Mouse (Mus musculus) T-helper 17 cell (primary cell): Measurements from ENCODE around the gene Fut7.

Experiments used
- in situ Hi-C, 2 experiments: fragments of 300-600 bp; cut with MboI, MseI; formaldehyde crosslinking; loops; 1 replicate in 1 of 2; 2 replicates in 1 of 2; pipeline ENCODE4 v1.15.1; 2025; ENCODE audit warnings: high pct_unique_total_duplicates in 2 of 2

Gene Fut7

DNA sequence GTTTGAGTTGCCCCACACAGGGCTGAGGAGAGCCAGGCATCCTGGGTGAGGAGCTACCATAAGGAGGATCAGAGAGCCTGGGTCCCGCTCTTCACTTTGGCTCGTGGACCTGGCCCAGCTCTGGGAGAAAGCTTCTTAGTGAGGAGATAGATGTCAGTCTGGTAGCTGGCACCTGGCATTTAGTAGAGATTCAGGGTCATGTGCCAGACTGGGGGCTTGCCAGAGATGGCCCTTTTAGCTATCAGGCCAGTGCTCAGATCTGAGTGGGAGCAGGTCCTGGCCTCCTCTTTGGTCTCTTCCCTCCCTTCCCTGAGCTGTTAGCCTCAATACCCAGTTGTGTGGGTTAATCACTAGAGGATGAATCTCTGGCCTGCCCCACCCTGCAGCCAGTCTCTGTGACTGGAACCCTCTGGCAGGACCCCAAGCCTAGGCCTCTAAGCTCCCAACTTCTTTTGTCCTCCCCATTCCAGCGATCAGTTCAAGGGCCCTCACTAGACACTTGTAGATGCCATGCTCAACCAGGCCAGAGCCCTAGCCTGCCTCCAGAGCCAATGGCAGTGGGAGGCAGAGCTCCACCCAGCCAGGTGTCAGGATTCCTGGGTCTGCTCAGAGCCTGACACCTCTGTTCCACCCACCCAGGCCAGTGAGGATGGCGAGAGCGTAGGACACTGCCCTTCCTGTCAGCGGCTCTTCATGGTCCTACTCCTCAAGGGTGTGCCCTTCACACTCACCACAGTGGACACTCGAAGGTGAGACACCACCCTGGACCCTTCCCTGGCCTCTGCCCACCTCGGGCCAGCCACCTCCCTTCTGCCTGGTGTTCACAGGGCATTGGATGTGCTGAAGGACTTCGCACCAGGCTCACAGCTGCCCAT, 34.2 kb downstream of the Fut7 start:
- in situ Hi-C loops, result no loop called here

DNA sequence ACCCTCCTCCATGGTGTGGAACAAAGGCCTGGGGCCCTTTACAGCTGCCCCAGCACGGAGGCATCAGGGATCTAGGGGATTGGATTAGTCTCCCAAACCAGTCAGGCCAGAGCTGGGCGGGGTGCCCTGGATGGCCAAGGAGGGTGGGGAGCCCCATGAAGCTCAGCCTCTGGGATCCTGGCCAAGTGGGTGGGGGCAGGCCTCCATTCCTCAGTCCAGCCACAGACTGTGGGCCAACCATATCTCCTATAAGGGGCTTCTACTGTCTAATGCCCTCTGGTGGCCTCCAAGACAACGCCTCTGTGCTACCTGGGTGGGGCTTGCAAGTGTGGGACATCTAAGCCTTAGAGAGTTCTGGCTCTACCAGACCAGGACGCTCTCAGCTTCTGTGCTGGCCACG, 35.8 kb downstream of the Fut7 start:
- in situ Hi-C loops, result no loop called here

DNA sequence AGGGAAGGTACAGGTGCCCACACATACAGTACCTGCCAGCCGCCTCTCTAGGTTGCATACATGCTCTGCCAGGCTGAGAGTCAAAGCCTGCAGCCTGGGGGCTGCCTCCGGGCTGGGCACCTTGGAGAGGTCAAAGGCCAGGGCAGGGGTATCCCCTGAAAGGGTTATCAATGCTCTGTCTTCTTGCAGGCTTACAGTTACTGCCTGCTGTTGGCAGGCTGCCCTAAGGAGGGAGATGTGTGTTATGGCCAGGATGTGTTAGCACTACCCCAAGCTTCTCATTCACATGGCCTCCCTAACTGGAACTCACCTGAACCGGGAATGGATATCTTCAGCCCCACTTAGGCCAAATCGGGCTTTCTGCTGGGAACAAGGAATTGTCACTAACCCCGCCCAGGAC, 37.1 kb downstream of the Fut7 start:
- in situ Hi-C loops, result loop anchor here in 1 of 2 experiments (5.0 kb wide), 1 partner anchor 87 kb away; the partner anchor contains the start of gene Traf2

DNA sequence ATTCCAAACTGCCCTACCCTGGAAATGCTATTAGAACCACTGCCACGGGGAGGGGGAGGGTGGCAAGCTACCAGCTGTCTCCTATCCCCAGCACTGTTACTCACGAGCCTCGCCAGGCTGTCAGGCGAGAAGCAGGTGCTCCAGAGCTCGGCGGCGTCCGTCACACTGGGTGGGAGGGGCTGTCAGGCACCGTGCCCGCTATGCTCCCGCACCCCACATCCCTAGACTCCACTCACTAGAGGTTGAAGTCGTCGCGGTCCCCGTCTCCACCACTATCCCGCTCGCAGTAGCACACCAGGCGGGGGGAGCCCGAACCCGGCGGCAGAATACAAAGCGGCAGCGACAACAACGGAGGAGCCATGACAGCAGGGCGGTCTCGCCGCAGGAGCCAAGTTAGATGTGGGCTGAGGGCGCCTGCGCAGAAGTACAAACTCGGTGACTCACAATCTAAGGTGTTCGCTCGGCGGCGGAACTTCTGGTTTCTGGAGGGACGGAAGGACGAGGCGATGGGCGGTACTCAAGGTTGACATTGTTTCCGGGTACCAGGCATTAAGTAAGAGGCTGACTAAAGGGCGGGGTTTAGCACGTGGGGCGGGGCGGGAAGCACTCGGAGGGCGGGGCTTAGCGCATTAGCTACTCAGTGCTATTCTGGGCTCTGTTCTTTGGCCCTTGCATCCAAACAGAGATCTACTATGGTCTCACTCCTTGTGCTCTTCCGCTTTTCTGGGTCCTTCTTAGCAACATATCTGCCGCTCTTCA, 37.7 kb downstream of the Fut7 start, which contains the start of gene Paxx:
TSS of gene Paxx (minus strand) at position 544 of the 759 bp plus-strand sequence.
- in situ Hi-C loops, result loop anchor here in 1 of 2 experiments (5.0 kb wide), 1 partner anchor 87 kb away; the partner anchor contains the start of gene Traf2

DNA sequence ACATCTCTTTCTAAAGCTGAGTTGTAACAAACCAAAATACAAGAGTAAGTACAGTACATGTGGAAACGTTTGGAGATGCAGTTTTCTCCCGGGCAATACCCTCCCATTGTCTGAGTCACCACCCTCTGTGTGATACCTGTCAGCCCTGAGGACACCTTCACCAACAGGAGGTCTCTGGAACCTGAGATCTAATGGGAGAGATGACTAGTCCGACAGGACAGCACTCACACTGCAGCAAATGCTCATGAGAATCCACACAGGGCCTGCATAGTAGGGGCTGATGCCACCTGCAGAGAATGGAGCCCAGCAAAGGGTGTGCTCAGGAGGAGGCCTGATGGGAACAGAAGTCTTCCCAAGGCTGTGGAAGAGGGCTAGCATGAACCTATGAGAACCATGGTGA, 38.3 kb downstream of the Fut7 start:
- in situ Hi-C loops, result loop anchor here in 1 of 2 experiments (5.0 kb wide), 1 partner anchor 86 kb away; the partner anchor contains the start of gene Traf2

DNA sequence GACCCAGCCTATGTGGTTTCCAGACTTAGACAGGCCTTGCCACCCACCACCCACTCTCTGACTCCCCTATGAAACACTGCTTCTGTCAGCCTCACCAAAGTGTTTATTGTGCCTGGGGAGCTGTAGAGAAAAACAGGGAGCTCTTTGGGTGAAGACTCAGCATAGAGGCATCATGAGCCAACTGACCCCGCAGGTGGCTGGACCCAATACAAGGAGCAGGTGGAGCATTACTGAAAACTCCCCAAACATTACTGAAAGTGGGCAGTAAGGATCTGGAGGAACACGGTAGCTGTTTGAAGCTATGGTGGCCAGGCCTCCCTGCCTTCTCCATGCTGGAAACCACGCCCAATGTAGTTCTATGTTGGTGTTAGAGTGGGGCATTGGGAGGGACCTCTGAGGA, 40.6 kb downstream of the Fut7 start:
- in situ Hi-C loops, result loop anchor here in 1 of 2 experiments (5.0 kb wide), 1 partner anchor 84 kb away; the partner anchor contains the start of gene Traf2

DNA sequence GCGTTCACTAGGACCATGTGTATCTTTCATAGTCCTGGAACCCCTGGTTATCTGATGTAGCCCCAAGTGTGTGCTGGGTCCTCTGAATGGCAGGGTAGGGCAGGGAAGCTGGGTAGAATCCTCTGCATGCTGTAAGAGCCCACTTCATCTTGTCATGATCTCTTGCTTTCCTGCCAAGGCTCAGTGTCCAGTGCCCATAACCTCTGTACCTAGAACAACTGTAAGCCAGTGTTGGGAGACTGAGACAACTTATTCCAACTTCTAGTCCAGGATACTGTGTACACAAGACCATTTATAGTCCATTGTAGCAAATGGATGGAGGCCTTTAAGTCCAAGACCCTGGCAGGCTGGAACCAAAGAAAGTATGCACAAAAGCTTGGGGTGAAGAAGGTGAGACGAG, 42.2 kb downstream of the Fut7 start:
- in situ Hi-C loops, result no loop called here

DNA sequence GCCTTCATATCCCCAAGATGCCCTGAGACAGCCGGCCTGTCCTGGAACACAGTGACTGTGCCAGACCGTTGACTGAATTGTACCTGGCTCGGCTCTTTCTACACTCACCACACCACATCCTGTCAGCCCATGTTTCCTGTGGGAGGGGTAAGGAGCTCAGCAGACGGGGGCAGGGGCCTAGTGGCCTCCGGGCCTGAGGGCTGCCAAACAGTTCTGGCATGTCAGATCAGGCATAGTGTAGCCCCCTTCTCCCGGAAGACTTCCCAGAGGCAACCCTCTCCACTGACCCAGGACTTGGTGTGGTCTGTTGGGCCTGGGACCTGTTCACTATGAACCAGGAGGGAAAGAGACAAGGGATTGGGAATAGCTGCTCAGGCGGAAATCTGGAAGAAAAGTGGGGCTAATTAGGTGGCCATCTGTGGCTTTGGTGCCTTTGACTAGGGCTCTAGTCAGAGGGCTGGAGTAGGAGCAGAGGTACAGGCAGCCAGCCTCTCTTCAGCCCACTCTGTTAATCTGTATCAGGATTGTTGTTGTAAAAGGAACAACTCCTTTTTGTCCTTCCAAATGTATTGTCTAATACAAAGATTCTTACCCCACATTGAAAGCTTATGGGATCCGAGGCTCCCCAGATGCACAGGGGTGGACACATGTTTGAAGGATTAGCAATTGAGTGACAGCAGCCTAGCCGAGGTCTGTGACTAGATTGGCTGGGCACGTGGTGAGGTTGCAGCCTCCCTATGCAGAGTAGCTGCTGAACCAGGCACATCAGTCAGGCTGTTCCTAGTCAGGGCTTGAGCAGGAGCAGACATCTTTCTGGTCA, 43.0 kb downstream of the Fut7 start:
- in situ Hi-C loops, result no loop called here

DNA sequence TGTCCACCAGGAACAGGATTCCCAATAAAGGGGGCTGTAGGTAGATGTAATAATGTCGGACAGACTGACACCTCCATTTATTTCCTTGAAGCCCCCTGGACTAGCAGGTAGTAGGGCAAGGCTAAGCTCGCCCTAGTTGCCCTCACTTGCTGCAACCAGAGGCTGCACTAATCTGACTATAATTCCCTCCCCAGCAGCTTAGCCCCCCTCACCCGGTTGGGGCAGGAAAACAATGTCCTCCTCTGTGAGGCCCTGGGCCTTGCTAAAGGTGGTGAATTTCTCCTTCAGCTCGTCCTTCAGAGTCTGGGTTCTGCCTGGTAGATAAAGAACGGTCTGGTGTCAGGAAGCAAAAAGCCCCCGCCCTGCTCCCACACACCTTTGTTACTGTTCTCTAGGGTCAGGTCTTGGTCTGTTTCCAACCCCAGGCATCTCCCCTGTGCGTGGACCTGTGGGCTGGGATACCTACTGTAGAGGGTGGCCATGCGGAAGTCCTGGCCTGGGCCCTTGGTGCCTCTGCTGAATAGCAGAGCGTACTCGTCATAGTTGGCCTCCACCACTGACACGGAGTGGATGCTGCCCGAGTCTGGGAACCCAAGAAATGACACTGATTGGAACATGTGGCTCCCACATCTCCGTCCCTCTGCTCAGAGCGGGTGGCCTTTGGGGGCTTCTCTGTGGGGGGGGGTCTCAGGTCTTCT, 44.7 kb downstream of the Fut7 start:
- in situ Hi-C loops, result no loop called here

DNA sequence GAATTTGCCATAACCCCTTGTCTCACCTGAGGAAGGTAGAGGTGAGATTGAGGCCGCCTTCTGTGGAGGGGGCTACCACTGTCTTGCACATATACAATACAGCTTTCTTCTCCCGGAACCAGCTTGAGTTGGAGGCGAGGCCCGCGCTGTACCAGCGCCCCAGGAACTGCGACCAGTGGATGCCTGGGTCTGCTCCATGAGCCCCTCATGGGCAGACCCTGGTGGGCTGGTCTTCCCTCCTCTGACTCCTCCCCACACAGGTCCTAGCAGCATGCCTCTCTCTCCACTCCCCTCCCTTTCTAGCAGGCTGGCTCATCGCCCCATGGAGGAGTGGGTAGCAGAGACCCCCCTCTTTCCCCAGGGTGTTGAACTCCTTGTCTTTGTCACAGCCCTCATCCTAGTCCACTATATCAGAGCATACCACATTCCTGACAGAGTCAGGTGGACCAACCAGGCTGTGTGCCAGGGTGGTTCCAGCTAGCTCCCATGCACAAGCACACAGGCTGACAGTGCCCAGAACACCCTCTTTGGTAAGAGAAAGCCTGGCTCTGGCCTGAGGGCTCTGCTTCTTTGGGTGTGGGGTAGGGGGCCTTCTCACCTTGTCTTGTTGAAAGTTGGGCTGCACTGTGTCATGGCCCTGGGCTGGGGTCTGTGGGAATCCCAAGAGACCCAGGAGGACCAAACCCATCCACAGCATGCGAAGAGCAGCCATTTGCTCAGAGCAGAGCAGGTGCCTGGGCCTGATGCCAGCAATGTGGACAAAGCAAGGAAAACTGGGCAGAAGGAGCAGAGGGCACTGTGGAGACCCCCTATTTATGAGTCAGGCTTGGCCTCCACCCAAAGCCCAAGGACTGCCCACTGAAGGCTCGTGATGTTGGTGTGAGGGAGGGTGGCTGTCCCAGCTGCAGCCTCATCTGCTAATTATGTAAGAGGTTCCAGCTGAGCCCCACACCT, 46.2 kb downstream of the Fut7 start:
- in situ Hi-C loops, result no loop called here

DNA sequence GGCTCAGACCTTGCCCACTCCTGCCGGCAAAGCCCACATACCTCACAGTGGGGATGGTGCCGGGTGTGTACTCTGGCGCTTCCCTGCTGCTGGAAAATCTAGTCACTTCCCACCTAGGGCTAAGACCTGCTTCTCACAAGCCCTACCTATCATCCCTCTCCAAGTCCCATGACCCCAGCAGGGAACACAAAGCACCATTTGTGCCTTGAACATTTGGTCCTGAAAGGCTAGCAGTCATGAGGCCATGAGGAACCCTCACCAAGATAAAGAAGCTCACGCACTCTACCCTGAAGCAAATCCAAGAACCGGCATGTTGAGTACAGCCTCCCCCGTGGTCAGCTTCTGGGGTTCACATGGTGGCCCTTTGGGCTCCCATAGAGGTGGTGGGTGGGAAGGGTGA, 46.9 kb downstream of the Fut7 start, which contains the start of gene Ptgds:
TSS of gene Ptgds (minus strand) at position 78 of the 400 bp plus-strand sequence.
- in situ Hi-C loops, result no loop called here

DNA sequence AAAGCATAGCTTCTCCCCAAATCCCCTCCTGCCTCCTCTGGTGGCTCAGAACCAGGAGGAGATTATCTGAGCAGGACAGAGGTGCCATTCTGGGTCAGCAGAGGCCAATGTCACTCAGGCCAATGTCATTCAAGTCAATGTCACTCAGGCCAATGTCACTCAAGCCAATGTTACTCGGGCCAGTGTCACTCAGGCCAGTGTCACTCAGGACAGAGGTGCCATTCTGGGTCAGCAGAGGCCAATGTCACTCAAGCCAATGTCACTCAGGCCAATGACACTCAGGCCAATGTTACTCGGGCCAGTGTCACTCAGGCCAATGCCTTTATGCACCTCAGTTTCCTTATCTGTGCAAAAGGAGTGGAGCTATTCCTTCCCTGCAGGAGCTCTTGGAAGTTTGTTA, 49.5 kb downstream of the Fut7 start:
- in situ Hi-C loops, result no loop called here
